Mouse (Mus musculus) left cerebral cortex, postnatal 10 days (tissue): ENCODE results near the gene Olfm3. TPM values are rescaled to one million over a fixed set of nuclear protein-coding genes. Genes with fewer than 3 reads are reported as not detected.
A peak's percentile ranks its signal among the peaks of the same experiment; 100 is the strongest.

Experiments
- DNase-seq, 2 experiments: peaks; one replicate each; pipeline ENCODE4 v3.0.0; 2021 to 2022; ENCODE audit warnings: low spot score in 2 of 2, mixed read lengths in 1 of 2; ENCODE audit errors: extremely low spot score in 1 of 2
- intact Hi-C: fragments of 180-260 bp; cut with DNase I; formaldehyde crosslinking; loops from one replicate; pipeline ENCODE4 v1.15.1; 2025
- total RNA-seq, 2 experiments: library from RNA; stranded (reverse); gene quantifications; 2 replicates each; pipeline ENCODE4 v1.2.3; 2021

Gene Olfm3
- total RNA-seq, 2 experiments from 2014 or later: 33.7 to 38.9 TPM

- intact Hi-C loops: no loop called here
Observed at GRCm38 (mm10) chr3:115028611-115029010, 124.7 kb downstream of the Olfm3 start.

DNA sequence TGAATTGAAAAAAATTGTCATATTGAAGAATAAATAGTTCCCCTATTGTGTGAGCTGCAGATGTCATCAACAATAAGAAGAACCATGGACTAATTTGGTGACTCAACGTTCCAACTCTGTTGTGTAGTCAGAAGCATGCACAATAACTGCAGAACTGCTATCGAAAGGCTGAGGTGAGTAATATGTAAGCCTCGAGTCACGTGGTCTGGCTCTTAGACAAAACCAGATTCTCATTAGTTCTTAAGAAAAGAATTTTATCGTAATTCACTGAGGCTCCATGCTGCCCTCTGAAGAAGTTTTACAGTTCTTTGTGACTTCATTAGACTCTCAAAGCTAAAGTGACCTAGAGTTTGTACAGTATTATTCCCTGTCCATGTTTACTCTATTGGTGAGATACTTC is 145.2 kb downstream of the Olfm3 start:
- intact Hi-C loops: no loop called here
- DNase-seq: no peak

More at GRCm38 (mm10) chr3:115028611-115029010, 124.7 kb downstream of the Olfm3 start:
- DNase-seq: peak in 1 of 2 experiments; percentile 67

- intact Hi-C loops: no loop called here
- no peak for DNase-seq
Observed at GRCm38 (mm10) chr3:115064901-115065300, 161.0 kb downstream of the Olfm3 start.

GRCm38 (mm10) chr3:115080428-115081181 is 176.7 kb downstream of the Olfm3 start:
- DNase-seq: no peak
- intact Hi-C loops: no loop called here

GRCm38 (mm10) chr3:115081371-115081770 is 177.5 kb downstream of the Olfm3 start:
- intact Hi-C loops: no loop called here
- no peak for DNase-seq

DNA sequence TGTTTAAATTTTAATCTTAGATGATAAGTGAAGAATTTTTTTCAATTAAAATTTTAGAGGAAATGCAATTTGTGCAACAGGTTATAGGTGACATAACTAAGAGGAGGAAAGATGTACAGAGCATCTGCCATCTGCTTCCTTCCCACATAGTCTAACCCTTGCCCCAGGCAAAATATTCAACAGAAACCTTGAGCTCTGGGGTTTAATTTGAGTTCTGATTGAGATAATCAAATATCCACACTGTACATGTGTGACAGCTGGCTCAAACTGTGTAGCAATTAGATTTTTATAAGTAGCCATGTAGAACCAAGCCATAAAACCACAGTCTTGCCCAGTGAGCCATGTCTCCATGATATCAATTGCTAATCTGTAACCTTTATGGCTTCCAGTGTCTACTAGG is 179.1 kb downstream of the Olfm3 start:
- DNase-seq: no peak
- intact Hi-C loops: no loop called here

DNA sequence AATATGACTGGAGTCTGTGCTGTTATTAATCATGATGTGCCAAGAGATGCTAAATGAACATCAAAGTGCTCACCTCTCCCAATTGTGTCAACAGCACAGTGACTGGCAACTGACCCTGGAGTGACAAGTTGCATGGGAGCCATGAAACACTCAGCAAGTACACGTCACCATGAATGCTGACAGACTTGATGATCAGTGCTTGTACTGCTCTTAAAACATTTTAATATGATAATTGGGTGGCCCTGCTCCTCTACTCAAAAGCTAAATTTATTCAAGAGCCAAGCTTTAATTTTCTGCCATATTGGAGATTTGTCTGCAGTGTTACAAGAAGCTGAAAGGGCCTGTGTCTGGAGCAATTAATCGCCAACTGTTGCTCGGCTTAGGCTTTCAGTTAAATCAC is 184.4 kb downstream of the Olfm3 start:
- no peak for DNase-seq
- intact Hi-C loops: no loop called here

DNA sequence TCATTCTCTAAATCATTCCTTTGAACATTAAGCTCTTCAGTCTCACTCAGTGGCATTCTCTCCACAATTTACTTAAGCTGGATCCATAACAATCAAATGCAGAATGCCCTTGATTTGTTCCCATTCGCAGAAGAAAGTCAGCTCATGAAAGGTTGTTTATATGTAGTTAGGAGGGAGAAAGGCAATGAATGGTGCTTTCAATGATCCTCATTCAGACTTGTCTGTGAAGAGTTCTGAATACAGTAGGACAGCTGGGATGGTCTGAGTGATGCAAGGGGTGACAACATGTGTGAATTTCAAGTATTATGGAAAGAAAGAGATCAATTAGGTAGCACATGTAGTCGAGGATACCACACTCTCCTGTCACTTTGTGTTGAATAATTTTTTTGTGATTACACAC is 186.8 kb downstream of the Olfm3 start:
- DNase-seq: no peak
- intact Hi-C loops: no loop called here

DNA sequence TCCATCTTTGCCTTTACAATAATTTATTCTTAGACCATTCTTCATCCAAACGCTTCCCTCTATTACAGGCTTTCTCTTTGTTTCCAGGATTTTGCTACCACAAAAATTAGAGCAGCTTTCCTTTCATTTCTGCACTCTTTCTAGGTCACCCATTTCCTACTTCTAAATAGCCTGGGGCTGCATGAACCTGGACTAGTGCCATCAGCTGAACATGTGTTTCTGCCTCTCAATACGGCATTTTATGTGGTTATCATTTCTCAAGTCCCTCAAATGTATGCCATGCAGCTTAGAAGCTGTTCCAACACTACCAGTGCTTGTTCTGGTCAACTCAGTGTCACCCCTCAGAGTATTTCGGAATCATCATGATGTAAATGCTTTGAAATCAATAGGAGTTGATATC is 191.6 kb downstream of the Olfm3 start:
- no peak for DNase-seq
- intact Hi-C loops: no loop called here

DNA sequence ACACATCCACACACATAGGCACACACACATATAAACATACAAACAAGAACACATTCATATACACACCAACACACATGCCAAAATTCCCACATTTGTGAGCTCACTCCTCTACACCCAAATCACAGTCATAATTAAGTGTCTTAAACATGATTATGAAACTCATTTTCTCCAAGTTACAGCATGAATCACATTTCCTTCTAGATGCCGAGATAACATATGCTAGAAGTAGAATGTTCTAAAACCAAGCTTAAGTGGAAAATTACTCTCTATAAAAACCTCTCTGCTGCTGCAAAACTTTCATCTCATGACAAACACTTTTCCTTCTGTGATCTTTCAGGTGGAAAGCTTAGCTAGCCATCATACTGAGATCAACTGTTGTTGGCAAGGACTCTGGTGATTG is 195.7 kb downstream of the Olfm3 start:
- intact Hi-C loops: no loop called here
- DNase-seq: no peak

DNA sequence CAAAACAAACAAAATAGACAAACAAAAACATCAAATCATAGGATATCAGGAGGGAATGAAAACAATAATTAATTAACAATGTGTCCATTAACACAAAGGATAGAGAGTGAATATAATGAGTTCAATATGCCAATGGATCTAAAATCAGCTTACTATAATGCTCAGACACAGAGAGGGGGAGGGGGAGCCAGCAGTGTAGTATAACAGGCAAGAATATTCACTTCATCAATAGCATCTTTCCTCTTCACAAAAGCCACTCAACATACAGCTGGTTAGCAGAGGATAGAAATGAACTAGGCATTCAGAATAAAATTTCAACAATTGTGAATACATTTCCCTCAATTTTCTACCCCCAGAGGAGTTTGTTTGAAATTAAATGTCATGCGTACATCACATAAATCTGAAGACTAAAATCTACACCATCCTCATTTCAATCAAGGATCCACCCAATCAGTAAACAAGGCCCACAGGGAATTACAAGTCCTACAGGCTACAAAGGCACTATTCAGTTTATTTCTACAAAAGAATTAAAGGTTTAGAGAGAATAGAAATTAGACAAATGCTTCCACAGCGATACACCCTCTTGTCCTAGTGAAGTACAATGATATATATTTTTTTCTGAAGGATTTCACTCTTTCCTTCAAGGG is 200.4 kb downstream of the Olfm3 start:
- DNase-seq: no peak
- intact Hi-C loops: no loop called here

- intact Hi-C loops: loop anchor here (5.0 kb wide), 1 partner anchor 198 kb away; no protein-coding TSS in a partner anchor
Observed at GRCm38 (mm10) chr3:115104802-115105493, 201.1 kb downstream of the Olfm3 start.

DNA sequence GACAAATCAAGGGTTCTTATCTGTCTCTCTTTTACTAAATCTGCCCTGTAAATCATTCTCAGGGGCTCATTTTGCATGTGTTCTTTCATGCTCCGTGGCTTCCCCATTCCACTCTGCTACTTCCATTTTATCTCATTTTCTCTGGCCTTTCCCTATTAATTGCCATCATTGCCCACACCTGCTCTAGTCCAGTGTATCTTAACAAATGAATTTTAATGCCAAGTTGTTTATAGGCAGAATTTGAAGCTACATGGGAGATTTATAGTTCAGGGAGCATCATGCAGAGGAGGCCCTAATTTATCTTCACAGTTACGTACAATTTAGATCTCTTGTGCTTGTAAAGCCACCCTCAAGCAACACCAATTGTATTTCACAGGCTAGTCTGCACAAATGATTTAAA is 241.8 kb downstream of the Olfm3 start:
- intact Hi-C loops: no loop called here
- DNase-seq: no peak

More at GRCm38 (mm10) chr3:115104802-115105493, 201.1 kb downstream of the Olfm3 start:
- no peak for DNase-seq

DNA sequence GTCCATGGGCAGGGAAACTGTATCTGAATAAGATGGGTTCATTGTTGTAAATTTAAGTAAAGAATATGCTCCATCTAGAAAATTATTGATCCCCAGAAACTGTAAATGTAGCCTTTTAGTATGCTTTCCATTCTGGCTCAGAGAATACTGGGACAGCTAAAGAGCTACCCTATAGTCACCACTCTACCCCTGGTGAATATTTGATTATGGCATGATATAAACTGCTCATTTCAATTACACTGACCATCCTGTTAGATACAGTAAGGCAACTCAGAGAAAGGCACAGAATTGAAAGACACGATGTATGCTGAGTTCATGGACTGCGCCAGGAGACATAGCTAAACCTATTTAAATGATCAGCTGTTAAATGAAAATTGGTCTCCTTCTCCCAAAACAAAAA is 242.4 kb downstream of the Olfm3 start:
- no peak for DNase-seq
- intact Hi-C loops: no loop called here

DNA sequence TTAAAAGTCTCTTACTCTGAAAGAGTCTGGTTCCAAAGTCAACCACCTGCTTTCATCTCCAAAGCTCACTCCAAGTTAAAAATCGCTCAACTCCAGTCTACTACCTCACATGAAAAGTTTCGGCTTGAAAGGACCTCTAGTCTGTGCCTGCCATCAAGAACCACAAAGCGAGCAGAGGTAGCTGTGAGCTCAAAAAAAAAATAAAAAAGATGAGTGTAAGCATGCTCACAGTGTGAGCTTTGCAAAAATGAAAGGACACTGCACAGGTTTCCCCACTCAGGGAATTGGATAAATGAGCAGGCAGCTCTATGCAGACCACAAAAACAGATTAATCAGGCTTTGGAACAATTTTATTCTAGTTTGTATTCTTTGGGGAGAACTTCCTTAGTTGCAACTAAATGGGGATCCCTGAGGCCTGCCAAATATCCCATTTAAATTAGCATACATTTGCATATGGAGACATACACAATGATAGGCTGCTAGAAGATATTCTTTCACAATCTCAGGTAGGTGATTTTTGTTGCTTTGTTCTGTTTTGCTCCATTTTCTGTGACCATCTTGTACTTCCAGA is 255.1 kb downstream of the Olfm3 start:
- intact Hi-C loops: no loop called here
- no peak for DNase-seq

GRCm38 (mm10) chr3:115174625-115175024 is 270.7 kb downstream of the Olfm3 start:
- DNase-seq: no peak

More at GRCm38 (mm10) chr3:115174625-115175024, 270.7 kb downstream of the Olfm3 start:
- intact Hi-C loops: no loop called here
